Mouse (Mus musculus) neural tube, embryonic 14.5 days (tissue): ENCODE data around the gene Olfr9. TPM values are rescaled to one million over a fixed set of nuclear protein-coding genes. Genes with fewer than 3 reads are reported as not detected.
"Not testable (repeated sequence)": the region's sequence is repeated elsewhere in the genome, so short reads cannot be mapped to it uniquely, and the experiment has no call there.

Source experiments
- ATAC-seq: fragments of 200-750 bp; cut with Nextera tagmentation; 2 replicates; pipeline ENCODE4 v1.8.0; 2017; ENCODE audit warnings: low read depth, mild to moderate bottlenecking, moderate TSS enrichment, moderate library complexity
- H3K27ac ChIP-seq: fragments of 300-500 bp; sonication (generic); 2 replicates; pipeline ENCODE4 v1.5.1; 2014; ENCODE audit warnings: low read depth, mild to moderate bottlenecking, control low read depth, low read length, moderate library complexity, mixed read lengths
- H3K27me3 ChIP-seq: fragments of 300-500 bp; sonication (generic); 2 replicates; pipeline ENCODE4 v1.6.1; 2014; ENCODE audit warnings: low read length; ENCODE audit not compliant: control insufficient read depth, insufficient read depth
- H3K36me3 ChIP-seq: fragments of 300-500 bp; sonication (generic); 2 replicates; pipeline ENCODE4 v1.6.1; 2014; ENCODE audit warnings: low read length, mixed read lengths; ENCODE audit not compliant: control insufficient read depth, insufficient read depth
- H3K4me1 ChIP-seq: fragments of 300-500 bp; sonication (generic); 2 replicates; pipeline ENCODE4 v1.6.1; 2014; ENCODE audit warnings: low read length; ENCODE audit not compliant: control insufficient read depth, insufficient read depth
- H3K4me2 ChIP-seq: fragments of 300-500 bp; sonication (generic); 2 replicates; pipeline ENCODE4 v1.6.1; 2014; ENCODE audit warnings: mild to moderate bottlenecking, low read depth, low read length, control low read depth
- H3K4me3 ChIP-seq: fragments of 300-500 bp; sonication (generic); 2 replicates; pipeline ENCODE4 v1.5.1; 2014; ENCODE audit warnings: low read depth, low read length, control low read depth, mixed read lengths
- H3K9ac ChIP-seq: fragments of 300-500 bp; sonication (generic); replicated peaks from 2 replicates; pipeline ENCODE4 v1.6.1; 2014; ENCODE audit warnings: low read depth, mild to moderate bottlenecking, control low read depth, low read length, mixed read lengths
- H3K9me3 ChIP-seq: fragments of 300-500 bp; sonication (generic); 2 replicates; pipeline ENCODE4 v1.6.1; 2016; ENCODE audit warnings: low read length; ENCODE audit not compliant: control insufficient read depth
- WGBS: fragments of 180-500 bp; shearing (Covaris S2); extraction: QIAGEN DNeasy Blood & Tissue Kit; methylation state at CpG from one replicate; pipeline ENCODE4 v1.1.7; 2014; 5-methylcytosine and 5-hydroxymethylcytosine counted together
- polyA plus RNA-seq: library from polyadenylated mRNA; unstranded; fragments of >200 nt; fragmentation: Nextera tagmentation; extraction: Ambion mirVana; gene quantifications from 2 replicates; pipeline ENCODE4 v1.2.1, GENCODE M21; 2014

Olfr9 gene
- polyA plus RNA-seq, 1 experiment from 2014 or later: not detected

- Histone ChIP-seq H3K4me3 (no peak overlapping the region), H3K27ac (no peak overlapping the region), H3K27me3 (no peaks in the 10 kb centered on the region), H3K4me1 (no peaks in the 10 kb centered on the region), H3K4me2 (no peak overlapping the region), H3K36me3 (no peaks in the 10 kb centered on the region), H3K9me3 (no peaks in the 10 kb centered on the region), H3K9ac (no peak overlapping the region)
- ATAC-seq: no peak
Measured at GRCm38 (mm10) chr10:128990994-128991393, 1.8 kb downstream of the Olfr9 start.

GRCm38 (mm10) chr10:128995796-128996195, 6.6 kb downstream of the Olfr9 start:
- no peaks in the 10 kb centered on the region for H3K36me3 ChIP-seq
- WGBS: 87% methylated on average over 1 of the region's 1 CpGs
- H3K9me3 ChIP-seq: no peaks in the 10 kb centered on the region
- H3K4me2 ChIP-seq: no peak overlapping the region
- no peak overlapping the region for H3K9ac ChIP-seq
- H3K27me3 ChIP-seq: no peaks in the 10 kb centered on the region
- no peaks in the 10 kb centered on the region for H3K4me1 ChIP-seq
- ATAC-seq: no peak
- H3K27ac ChIP-seq: no peak overlapping the region
- H3K4me3 ChIP-seq: no peak overlapping the region

- Histone ChIP-seq H3K27me3 (no peaks in the 10 kb centered on the region), H3K27ac (no peak overlapping the region), H3K9ac (no peak overlapping the region), H3K36me3 (no peaks in the 10 kb centered on the region), H3K4me2 (no peak overlapping the region), H3K4me1 (no peaks in the 10 kb centered on the region), H3K4me3 (no peak overlapping the region), H3K9me3 (no peaks in the 10 kb centered on the region)
- no peak for ATAC-seq
- 75% methylated on average over 4 of the region's 4 CpGs for WGBS
Measured at GRCm38 (mm10) chr10:128996523-128997040, 7.4 kb downstream of the Olfr9 start.

- Histone ChIP-seq H3K27me3 (no peaks in the 10 kb centered on the region), H3K4me1 (no peaks in the 10 kb centered on the region), H3K9ac (no peak overlapping the region), H3K9me3 (no peaks in the 10 kb centered on the region), H3K36me3 (no peaks in the 10 kb centered on the region), H3K4me3 (no peak overlapping the region), H3K4me2 (no peak overlapping the region), H3K27ac (no peak overlapping the region)
- ATAC-seq: no peak
- 86% methylated on average over 14 of the region's 14 CpGs for WGBS
Measured at GRCm38 (mm10) chr10:129004032-129004920, 15.0 kb downstream of the Olfr9 start.

GRCm38 (mm10) chr10:129010288-129010841, 21.1 kb downstream of the Olfr9 start, which contains the start of gene Olfr763:
TSS of gene Olfr763 (plus strand) at chr10:129010791.
- Histone ChIP-seq H3K27me3 (no peaks in the 10 kb centered on the region), H3K4me3 (no peak within 1 kb of the TSS)

GRCm38 (mm10) chr10:129011511-129011910, 22.3 kb downstream of the Olfr9 start:
- WGBS: 80% methylated on average over 1 of the region's 5 CpGs

More at GRCm38 (mm10) chr10:129010288-129010841, 21.1 kb downstream of the Olfr9 start, which contains the start of gene Olfr763:
- Histone ChIP-seq H3K27ac (no peak within 1 kb of the TSS), H3K4me1 (no peaks in the 10 kb centered on the region), H3K9ac (no peak within 1 kb of the TSS), H3K9me3 (no peaks in the 10 kb centered on the region), H3K4me2 (no peak within 1 kb of the TSS), H3K36me3 (no peaks in the 10 kb centered on the region)
- 70% methylated on average over 2 of the region's 2 CpGs for WGBS
- ATAC-seq: no peak

GRCm38 (mm10) chr10:129014477-129014876, 25.2 kb downstream of the Olfr9 start:
- Histone ChIP-seq H3K4me3 (no peak overlapping the region), H3K4me2 (no peak overlapping the region), H3K27me3 (no peaks in the 10 kb centered on the region), H3K9me3 (no peaks in the 10 kb centered on the region), H3K9ac (no peak overlapping the region), H3K36me3 (no peaks in the 10 kb centered on the region), H3K27ac (no peak overlapping the region), H3K4me1 (no peaks in the 10 kb centered on the region)
- ATAC-seq: no peak

More at GRCm38 (mm10) chr10:129011511-129011910, 22.3 kb downstream of the Olfr9 start:
- not testable (repeated sequence) for H3K4me1 ChIP-seq, ATAC-seq, H3K36me3 ChIP-seq, H3K27ac ChIP-seq, H3K9me3 ChIP-seq, H3K4me2 ChIP-seq, H3K9ac ChIP-seq, H3K27me3 ChIP-seq, H3K4me3 ChIP-seq

GRCm38 (mm10) chr10:129023319-129023718, 34.1 kb downstream of the Olfr9 start:
- H3K4me1 ChIP-seq: no peaks in the 10 kb centered on the region

GRCm38 (mm10) chr10:129026018-129026662, 36.9 kb downstream of the Olfr9 start:
- Histone ChIP-seq H3K4me1 (no peaks in the 10 kb centered on the region), H3K27me3 (no peaks in the 10 kb centered on the region), H3K27ac (no peak overlapping the region), H3K9me3 (no peaks in the 10 kb centered on the region), H3K4me2 (no peak overlapping the region), H3K9ac (no peak overlapping the region), H3K4me3 (no peak overlapping the region), H3K36me3 (no peaks in the 10 kb centered on the region)
- ATAC-seq: peak; percentile 83
- WGBS: 59% methylated on average over 3 of the region's 3 CpGs

More at GRCm38 (mm10) chr10:129023319-129023718, 34.1 kb downstream of the Olfr9 start:
- no peaks in the 10 kb centered on the region for H3K36me3 ChIP-seq
- H3K9ac ChIP-seq: no peak overlapping the region
- no peaks in the 10 kb centered on the region for H3K9me3 ChIP-seq
- no peak overlapping the region for H3K27ac ChIP-seq
- no peak overlapping the region for H3K4me3 ChIP-seq
- no peak overlapping the region for H3K4me2 ChIP-seq
- no peak; the same call in 1 of the 2 replicates for ATAC-seq
- no peaks in the 10 kb centered on the region for H3K27me3 ChIP-seq
